Mouse (Mus musculus) lung, adult 2 months (tissue): Measurements from ENCODE around the gene Atp6v0a1.

Experiments used
- CTCF ChIP-seq: fragments of 200-500 bp; IDR thresholded peaks from 2 replicates; pipeline ENCODE4 v1.5.1; 2011; ENCODE audit warnings: mild to moderate bottlenecking, low read length, control low read depth; ENCODE audit not compliant: insufficient read depth
- POLR2A ChIP-seq: fragments of 200-500 bp; IDR thresholded peaks from 2 replicates; pipeline ENCODE4 v1.6.1; 2011; ENCODE audit warnings: low read depth, mild to moderate bottlenecking, control low read depth, low read length, borderline replicate concordance; ENCODE audit errors: extremely low read depth

DNA sequence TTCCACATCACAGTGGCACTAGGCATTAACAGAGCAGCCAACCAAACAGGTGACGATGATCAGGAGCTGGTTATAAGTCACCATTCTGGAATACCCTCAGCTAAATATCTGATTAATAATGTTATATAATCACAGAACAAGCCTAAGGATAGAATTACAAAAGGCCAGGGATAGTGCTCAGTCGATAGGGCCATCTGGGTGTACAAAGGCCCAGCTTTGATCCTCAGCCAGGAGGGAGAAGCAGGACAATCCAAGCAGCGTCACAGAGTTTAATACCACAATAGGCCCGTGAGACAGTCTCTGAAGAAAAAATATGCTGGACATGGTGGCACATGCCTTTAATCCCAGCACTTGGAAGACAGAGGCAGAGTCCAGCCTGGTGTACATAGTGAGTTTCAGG, 100.1 kb downstream of the Atp6v0a1 start:
- TF ChIP-seq CTCF (no peak), POLR2A (no peak)
